Mouse (Mus musculus) MEL (cell line): Measurements from ENCODE around the gene 1700025G04Rik.

Source experiments
- CTCF ChIP-seq, 3 experiments: IDR thresholded peaks in 2 of 3; conservative IDR thresholded peaks in 1 of 3; 2 replicates each; pipeline ENCODE4 v1.5.1; 2011 to 2012; ENCODE audit warnings: low read length in 3 of 3, low read depth in 2 of 3, mild to moderate bottlenecking in 2 of 3, improper control_type of control experiment in 1 of 3, inconsistent platforms in 1 of 3, mixed read lengths in 1 of 3, moderate library complexity in 1 of 3; ENCODE audit not compliant: control insufficient read depth in 1 of 3, insufficient read depth in 1 of 3, poor library complexity in 1 of 3, severe bottlenecking in 1 of 3
- EP300 ChIP-seq, 2 experiments: IDR thresholded peaks; 2 replicates each; pipeline ENCODE4 v1.6.1; 2011; ENCODE audit warnings: improper control_type of control experiment in 2 of 2, low read length in 2 of 2, low read depth in 1 of 2, mild to moderate bottlenecking in 1 of 2
- MAX ChIP-seq: IDR thresholded peaks from 2 replicates; pipeline ENCODE4 v1.6.1; 2011; ENCODE audit warnings: low read length, improper control_type of control experiment
- POLR2A ChIP-seq, 2 experiments: IDR thresholded peaks; 2 replicates each; pipeline ENCODE4 v1.6.1; 2011 to 2012; ENCODE audit warnings: low read length in 2 of 2, mild to moderate bottlenecking in 2 of 2, control low read depth in 1 of 2, improper control_type of control experiment in 1 of 2, low read depth in 1 of 2, moderate library complexity in 1 of 2; ENCODE audit not compliant: control insufficient read depth in 1 of 2, insufficient read depth in 1 of 2, poor library complexity in 1 of 2

DNA sequence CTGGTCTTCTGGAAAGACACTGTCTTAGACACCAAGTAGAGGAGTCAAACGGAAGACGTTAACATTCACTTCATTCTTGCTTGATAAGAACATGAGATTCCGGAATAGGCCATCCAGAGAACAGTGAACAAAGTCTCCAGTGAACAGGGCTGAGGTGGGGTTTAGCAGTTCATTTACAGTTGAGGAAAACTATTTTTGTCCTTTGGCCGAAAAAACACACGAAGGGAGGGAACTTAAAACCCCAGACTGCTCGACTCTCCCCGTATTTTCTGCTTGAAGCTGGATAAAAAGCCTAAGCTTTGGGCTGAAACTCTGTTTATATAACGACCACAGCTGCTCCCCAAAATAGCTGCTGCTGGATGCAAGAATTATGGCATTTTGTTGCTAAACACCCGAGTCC lies 198.7 kb downstream of the 1700025G04Rik start:
- TF ChIP-seq POLR2A (IDR thresholded peaks at IDR 0.05; ENCODE audit: control insufficient read depth in 1 of 2, insufficient read depth in 1 of 2, low read depth in 1 of 2, low read length in 2 of 2, poor library complexity in 1 of 2): no peak
- no peak for TF ChIP-seq MAX
- TF ChIP-seq EP300 (IDR thresholded peaks at IDR 0.05; ENCODE audit: low read depth in 1 of 2, low read length in 2 of 2): no peak
- no peak for TF ChIP-seq CTCF (IDR thresholded peaks at IDR 0.05 in 2 of 3, conservative IDR thresholded peaks at IDR 0.05 in 1 of 3; ENCODE audit: control insufficient read depth in 1 of 3, insufficient read depth in 1 of 3, low read depth in 2 of 3, low read length in 3 of 3, poor library complexity in 1 of 3, severe bottlenecking in 1 of 3)
